Mouse (Mus musculus): Measurements from ENCODE around the gene Eml1.

GRCm38 (mm10) chr12:108349026-108349425 lies 21.7 kb upstream of the Eml1 start:
- TF ChIP-seq POLR2A (IDR thresholded peaks at IDR 0.05; ENCODE audit: borderline replicate concordance, extremely low read depth, low read depth, low read length) = no peak
- TF ChIP-seq CTCF (IDR thresholded peaks at IDR 0.05; ENCODE audit: insufficient read depth, low read length) = no peak

Measured in lung, adult 2 months (tissue).